Mouse (Mus musculus): ENCODE results near the gene Tcf15.

DNA sequence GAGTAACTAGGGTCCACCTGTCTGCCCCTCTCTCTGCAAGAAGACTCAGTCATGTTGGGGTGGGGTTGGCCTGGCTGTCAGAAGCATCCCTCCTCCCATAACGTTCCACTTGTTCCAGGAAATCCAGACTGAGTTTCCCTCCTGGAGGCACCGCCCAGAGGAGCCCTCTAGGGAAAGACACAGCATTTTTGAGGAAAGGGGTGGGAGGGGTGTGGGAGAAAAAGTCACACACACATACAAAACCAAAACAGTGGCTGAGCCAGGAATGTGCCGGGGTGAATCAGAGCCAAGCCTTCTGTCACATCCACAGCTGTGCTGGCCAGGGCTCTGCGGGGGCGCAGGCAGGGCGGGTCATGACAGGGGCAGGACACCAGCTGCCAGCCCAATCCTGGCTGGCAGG lies 37.0 kb downstream of the Tcf15 start:
- TF ChIP-seq CTCF (conservative IDR thresholded peaks at IDR 0.05 in 1 of 2, IDR thresholded peaks at IDR 0.05 in 1 of 2; ENCODE audit: low read depth in 2 of 2, low read length in 2 of 2) (no peak), E2F4 (IDR thresholded peaks at IDR 0.05; ENCODE audit: insufficient replicate concordance, low read depth, low read length) (no peak)
